Mouse (Mus musculus): ENCODE data around the gene Fam124a.

DNA sequence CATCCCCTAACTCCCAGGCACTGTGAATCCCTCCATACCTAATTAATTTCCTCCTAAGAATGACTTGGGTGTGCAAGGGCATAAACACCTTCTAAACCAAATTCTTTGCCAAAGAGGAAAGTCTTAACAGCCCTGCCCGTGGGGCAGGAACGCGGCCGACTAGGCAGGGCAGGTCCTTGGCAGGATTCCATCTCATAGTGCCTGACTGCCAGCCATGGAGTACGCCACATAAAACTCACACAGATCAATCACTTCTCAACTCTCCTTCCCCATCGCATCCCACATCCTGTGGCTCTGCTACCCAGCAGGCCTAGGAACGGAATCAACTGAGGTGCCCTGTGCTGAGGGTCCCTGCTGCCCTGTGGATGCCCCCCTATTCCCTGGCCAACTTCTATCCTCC, 8.1 kb downstream of the Fam124a start:
- TF ChIP-seq CTCF (IDR thresholded peaks at IDR 0.05; ENCODE audit: control insufficient read depth, insufficient read depth, insufficient read length) (no peak), FOSL1 (IDR thresholded peaks at IDR 0.05; ENCODE audit: insufficient read depth, low read length, poor library complexity, severe bottlenecking) (no peak)

Measured in C2C12 (cell line).